Mouse (Mus musculus): ENCODE data around the gene Pdia3. TPM values are rescaled to one million over a fixed set of nuclear protein-coding genes. Genes with fewer than 3 reads are reported as not detected.
"Not testable (repeated sequence)": the region's sequence is repeated elsewhere in the genome, so short reads cannot be mapped to it uniquely, and the experiment has no call there.

Gene Pdia3
- polyA plus RNA-seq, 1 experiment from 2014 or later: 542 TPM

DNA sequence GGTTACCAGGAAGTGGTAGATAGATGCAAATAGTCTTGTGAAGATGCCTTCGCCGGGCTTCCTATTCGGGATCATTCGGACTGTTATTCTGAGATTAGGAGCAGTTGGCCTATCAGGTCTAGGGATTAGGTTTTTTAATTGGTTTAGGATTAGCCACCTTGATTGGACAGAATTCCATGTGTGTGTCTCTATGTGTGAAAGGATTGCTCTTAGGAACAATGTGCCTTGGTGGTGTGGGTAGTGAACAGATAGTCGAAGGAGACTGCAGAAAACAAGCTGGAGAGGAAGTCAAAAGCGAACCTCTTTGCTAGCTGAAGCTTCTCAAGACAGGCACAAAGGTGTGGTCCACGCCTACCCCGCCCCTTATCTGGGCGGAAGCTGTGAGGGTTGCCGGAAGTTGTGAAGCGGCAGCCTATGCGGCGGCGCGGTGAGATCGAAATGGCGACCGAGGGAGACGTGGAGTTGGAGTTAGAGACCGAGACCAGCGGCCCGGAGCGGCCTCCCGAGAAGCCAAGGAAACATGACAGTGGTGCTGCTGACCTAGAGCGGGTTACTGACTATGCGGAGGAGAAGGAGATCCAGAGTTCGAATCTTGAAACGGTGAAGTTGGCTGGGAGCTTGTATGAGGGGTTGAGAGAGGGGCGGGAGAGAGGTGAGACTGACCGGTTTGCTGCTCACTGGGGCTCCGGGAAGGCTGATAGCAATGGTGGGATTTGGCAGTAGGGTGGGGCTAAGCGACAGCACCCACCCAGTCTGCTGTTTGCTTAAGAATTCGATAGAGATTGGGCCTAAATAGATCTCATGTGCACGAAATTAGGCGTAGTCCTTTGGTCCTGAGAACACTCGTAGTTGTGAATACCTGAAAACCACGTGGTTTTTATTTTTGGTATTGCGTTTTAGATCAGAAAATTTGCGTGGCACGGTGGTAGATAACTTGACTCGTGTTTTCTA, 43.4 kb downstream of the Pdia3 start, which contains the start of gene Serinc4:
Gene Serinc4, minus strand, starts transcription at position 90 of the 951 bp plus-strand sequence.
- Histone ChIP-seq H3K27me3 (ENCODE audit: control insufficient read depth, insufficient read depth, low read length) (no peaks in the 10 kb centered on the region), H3K36me3 (ENCODE audit: control insufficient read depth, insufficient read depth, low read length) (peaks cover 31% of the 10 kb centered on the region), H3K4me1 (ENCODE audit: control insufficient read depth, insufficient read depth, low read length) (peaks cover 5% of the 10 kb centered on the region; the same call in 1 of the 2 replicates), H3K9ac (ENCODE audit: low read depth, low read length) (peak within 1 kb of the TSS; percentile 70), H3K4me2 (replicated peaks; ENCODE audit: low read depth, low read length) (peak within 1 kb of the TSS; percentile 43), H3K9me3 (ENCODE audit: control insufficient read depth, low read length) (no peaks in the 10 kb centered on the region), H3K27ac (ENCODE audit: low read depth, low read length) (peak within 1 kb of the TSS; percentile 75), H3K4me3 (ENCODE audit: low read length) (peak within 1 kb of the TSS; percentile 75)
- 5% methylated on average over 41 of the region's 41 CpGs for WGBS
- peak; percentile 93 for ATAC-seq (ENCODE audit: low FRiP score, low TSS enrichment)

DNA sequence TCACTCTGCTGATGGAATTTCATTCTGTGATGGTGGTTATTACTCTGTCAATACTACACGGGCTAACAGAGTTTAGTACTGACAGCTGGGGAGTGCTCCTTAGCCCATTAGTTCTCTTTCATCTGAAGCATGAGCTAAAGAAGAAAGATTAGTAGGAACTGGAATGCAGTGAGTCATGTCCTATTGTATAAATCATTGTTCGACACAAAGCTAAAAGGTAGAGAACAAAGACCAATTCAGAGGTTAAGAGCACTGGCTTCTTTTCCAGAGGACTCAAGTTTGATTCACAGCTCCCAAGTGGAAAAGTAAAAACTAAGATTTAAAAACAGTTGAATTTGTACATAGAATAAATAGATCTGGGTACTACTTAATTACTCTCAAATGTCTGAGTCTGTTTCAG, 46.5 kb downstream of the Pdia3 start:
- Histone ChIP-seq H3K4me2 (replicated peaks; ENCODE audit: low read depth, low read length) (no peak overlapping the region), H3K4me1 (ENCODE audit: control insufficient read depth, insufficient read depth, low read length) (peaks cover 5% of the 10 kb centered on the region; the same call in 1 of the 2 replicates), H3K27me3 (ENCODE audit: control insufficient read depth, insufficient read depth, low read length) (no peaks in the 10 kb centered on the region), H3K27ac (ENCODE audit: low read depth, low read length) (no peak overlapping the region), H3K9ac (ENCODE audit: low read depth, low read length) (no peak overlapping the region), H3K9me3 (ENCODE audit: control insufficient read depth, low read length) (no peaks in the 10 kb centered on the region), H3K4me3 (ENCODE audit: low read length) (no peak overlapping the region), H3K36me3 (ENCODE audit: control insufficient read depth, insufficient read depth, low read length) (peaks cover 17% of the 10 kb centered on the region; the same call in 1 of the 2 replicates)
- ATAC-seq (ENCODE audit: low FRiP score, low TSS enrichment): no peak
- 54% methylated on average over 2 of the region's 2 CpGs for WGBS

DNA sequence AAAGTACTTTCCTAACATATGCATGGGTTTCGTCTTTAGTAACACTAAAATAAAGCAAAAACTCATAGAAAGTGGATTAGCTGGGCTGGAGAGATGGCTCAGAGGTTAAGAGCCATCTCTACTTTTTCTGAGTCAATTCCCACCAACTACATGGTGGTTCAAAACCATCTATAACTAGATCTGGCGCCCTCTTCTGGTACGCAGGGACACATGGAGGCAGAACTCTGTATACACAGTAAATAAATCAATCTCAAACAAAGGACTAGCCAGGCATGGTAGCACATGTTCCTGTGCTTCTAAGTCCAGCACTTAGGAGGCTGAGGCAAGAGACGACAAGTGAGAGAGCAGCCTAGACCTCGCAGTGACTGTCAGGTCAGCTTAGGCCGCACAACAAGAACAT, 55.4 kb downstream of the Pdia3 start:
- not testable (repeated sequence) for H3K27me3 ChIP-seq (ENCODE audit: control insufficient read depth, insufficient read depth, low read length); H3K4me2 ChIP-seq (replicated peaks; ENCODE audit: low read depth, low read length); H3K4me1 ChIP-seq (ENCODE audit: control insufficient read depth, insufficient read depth, low read length); H3K9ac ChIP-seq (ENCODE audit: low read depth, low read length); H3K9me3 ChIP-seq (ENCODE audit: control insufficient read depth, low read length); H3K36me3 ChIP-seq (ENCODE audit: control insufficient read depth, insufficient read depth, low read length); H3K4me3 ChIP-seq (ENCODE audit: low read length); H3K27ac ChIP-seq (ENCODE audit: low read depth, low read length); ATAC-seq (ENCODE audit: low FRiP score, low TSS enrichment)
- 60% methylated on average over 1 of the region's 6 CpGs for WGBS

DNA sequence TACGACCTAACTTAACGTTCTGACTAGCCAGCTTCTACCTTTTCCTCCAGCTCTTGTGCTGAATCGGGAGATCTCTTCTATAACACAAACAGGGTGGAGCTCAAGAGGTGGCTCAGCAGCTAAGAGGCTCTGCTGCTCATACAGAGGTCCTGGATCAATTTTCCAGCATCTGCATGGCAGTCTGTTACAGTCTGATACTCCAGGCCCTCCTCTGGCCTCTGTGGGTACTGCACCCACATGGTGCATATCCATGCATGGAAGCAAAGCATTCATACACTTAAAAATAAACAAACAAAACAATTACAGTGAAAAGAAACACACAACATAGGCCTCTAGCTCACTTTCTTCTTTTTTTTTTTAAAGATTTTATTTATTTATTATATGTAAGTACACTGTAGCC, 59.2 kb downstream of the Pdia3 start:
- H3K9ac ChIP-seq (ENCODE audit: low read depth, low read length); H3K27me3 ChIP-seq (ENCODE audit: control insufficient read depth, insufficient read depth, low read length); ATAC-seq (ENCODE audit: low FRiP score, low TSS enrichment); H3K9me3 ChIP-seq (ENCODE audit: control insufficient read depth, low read length); H3K36me3 ChIP-seq (ENCODE audit: control insufficient read depth, insufficient read depth, low read length); H3K4me2 ChIP-seq (replicated peaks; ENCODE audit: low read depth, low read length); H3K27ac ChIP-seq (ENCODE audit: low read depth, low read length); H3K4me1 ChIP-seq (ENCODE audit: control insufficient read depth, insufficient read depth, low read length); H3K4me3 ChIP-seq (ENCODE audit: low read length): not testable (repeated sequence)
- WGBS: 95% methylated on average over 3 of the region's 3 CpGs

DNA sequence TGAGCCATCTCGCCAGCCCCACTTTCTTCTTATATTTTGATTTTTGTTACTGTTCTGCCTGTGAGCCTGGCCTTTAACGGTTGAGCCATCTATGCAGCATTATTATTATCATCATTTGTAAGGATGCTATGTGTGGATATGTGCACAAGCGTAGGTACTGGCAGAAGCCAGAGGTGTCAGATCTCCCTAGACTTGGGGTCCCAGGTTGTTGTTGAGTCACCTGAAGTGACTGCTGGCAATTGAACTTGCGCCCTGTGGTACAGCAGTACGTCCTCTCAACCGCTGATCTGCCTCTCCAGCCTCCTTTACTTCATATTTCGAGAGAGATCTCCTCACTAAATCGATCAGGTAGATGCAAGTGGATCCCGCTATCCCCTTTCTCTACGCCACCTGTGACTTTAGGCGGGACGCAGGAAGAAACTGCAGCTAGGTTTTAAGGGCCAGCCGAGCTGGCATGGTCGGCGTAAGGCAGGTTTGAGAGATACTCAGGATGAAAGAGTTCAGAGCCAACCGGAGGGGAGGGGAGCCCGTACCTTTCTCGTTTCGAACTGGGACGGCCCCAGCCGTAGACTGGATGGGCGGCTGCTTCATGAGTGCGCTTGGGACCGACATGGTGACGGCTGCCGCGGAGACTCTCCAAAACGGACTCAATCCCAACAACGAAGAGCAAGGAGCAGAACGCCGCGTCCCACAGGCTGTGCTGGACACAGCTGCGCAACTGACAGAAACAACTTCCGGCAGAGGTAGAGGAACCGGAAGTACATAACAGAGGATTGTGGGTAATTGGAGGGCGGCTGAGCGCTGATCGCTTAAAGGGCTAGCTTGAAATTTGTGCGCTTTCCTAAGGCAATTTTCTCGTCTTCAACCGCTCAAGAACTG, 60.0 kb downstream of the Pdia3 start, which contains the start of gene Mfap1b:
Gene Mfap1b, minus strand, starts transcription at position 767 of the 879 bp plus-strand sequence.
- H3K4me3 ChIP-seq (ENCODE audit: low read length): peak within 1 kb of the TSS; percentile 62
- not testable (repeated sequence) for H3K36me3 ChIP-seq (ENCODE audit: control insufficient read depth, insufficient read depth, low read length); H3K4me1 ChIP-seq (ENCODE audit: control insufficient read depth, insufficient read depth, low read length); H3K27me3 ChIP-seq (ENCODE audit: control insufficient read depth, insufficient read depth, low read length); H3K27ac ChIP-seq (ENCODE audit: low read depth, low read length); H3K9me3 ChIP-seq (ENCODE audit: control insufficient read depth, low read length)
- ATAC-seq (ENCODE audit: low FRiP score, low TSS enrichment): peak; percentile 94
- peak within 1 kb of the TSS; percentile 52 for H3K4me2 ChIP-seq (replicated peaks; ENCODE audit: low read depth, low read length)
- WGBS: 6% methylated on average over 39 of the region's 41 CpGs
- H3K9ac ChIP-seq (ENCODE audit: low read depth, low read length): peak within 1 kb of the TSS; percentile 60

DNA sequence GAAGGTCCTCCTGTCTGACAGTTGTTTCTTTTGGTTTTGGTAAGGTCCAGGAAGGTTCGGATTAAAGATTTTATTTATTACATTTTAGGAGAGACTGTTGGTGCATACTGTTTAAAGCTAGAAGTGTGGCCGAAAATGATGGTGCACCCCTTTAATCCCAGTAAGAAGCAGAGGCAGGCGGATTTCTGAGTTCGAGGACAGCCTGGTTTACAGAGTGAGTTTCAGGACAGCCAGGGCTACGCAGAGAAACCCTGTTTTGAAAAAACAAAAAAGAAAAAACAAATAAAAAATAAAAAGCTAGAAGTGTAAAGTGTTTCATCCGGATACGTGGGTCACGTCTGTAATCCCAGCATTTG, 60.6 kb downstream of the Pdia3 start:
- H3K36me3 ChIP-seq (ENCODE audit: control insufficient read depth, insufficient read depth, low read length): no peaks in the 10 kb centered on the region
- H3K27me3 ChIP-seq (ENCODE audit: control insufficient read depth, insufficient read depth, low read length): no peaks in the 10 kb centered on the region
- 36% methylated on average over 8 of the region's 8 CpGs for WGBS
- ATAC-seq (ENCODE audit: low FRiP score, low TSS enrichment): no peak
- H3K4me1 ChIP-seq (ENCODE audit: control insufficient read depth, insufficient read depth, low read length): no peaks in the 10 kb centered on the region; the same call in 1 of the 2 replicates
- peak overlapping the region; percentile 60; the same call in 1 of the 2 replicates for H3K9ac ChIP-seq (ENCODE audit: low read depth, low read length)
- H3K9me3 ChIP-seq (ENCODE audit: control insufficient read depth, low read length): no peaks in the 10 kb centered on the region
- peak overlapping the region; percentile 62 for H3K4me3 ChIP-seq (ENCODE audit: low read length)
- no peak overlapping the region; the same call in 1 of the 2 replicates for H3K27ac ChIP-seq (ENCODE audit: low read depth, low read length)
- peak overlapping the region; percentile 52 for H3K4me2 ChIP-seq (replicated peaks; ENCODE audit: low read depth, low read length)

DNA sequence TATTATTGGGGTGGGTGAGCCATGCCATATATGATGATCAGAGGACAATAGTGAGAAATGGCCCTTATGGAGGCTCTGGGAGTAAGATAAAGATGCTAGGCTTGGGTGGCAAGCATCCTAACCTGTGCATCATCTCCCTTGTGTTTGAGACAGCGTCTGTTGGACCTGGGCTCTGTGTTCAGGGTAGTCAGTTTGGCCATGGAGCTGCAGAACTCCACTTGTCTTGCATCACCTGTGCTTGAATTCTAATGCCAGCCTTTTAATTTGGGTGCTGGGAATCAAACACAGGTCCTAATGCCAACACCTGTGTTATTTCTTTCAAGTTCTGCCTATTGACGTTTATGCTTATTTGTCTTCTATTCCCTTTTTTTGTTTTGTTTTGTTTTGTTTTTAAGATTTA, 61.7 kb downstream of the Pdia3 start:
- ATAC-seq (ENCODE audit: low FRiP score, low TSS enrichment); H3K4me1 ChIP-seq (ENCODE audit: control insufficient read depth, insufficient read depth, low read length); H3K9me3 ChIP-seq (ENCODE audit: control insufficient read depth, low read length); H3K27ac ChIP-seq (ENCODE audit: low read depth, low read length); H3K27me3 ChIP-seq (ENCODE audit: control insufficient read depth, insufficient read depth, low read length); H3K9ac ChIP-seq (ENCODE audit: low read depth, low read length); H3K4me3 ChIP-seq (ENCODE audit: low read length); H3K4me2 ChIP-seq (replicated peaks; ENCODE audit: low read depth, low read length); H3K36me3 ChIP-seq (ENCODE audit: control insufficient read depth, insufficient read depth, low read length): not testable (repeated sequence)
- 100% methylated on average over 2 of the region's 2 CpGs for WGBS

DNA sequence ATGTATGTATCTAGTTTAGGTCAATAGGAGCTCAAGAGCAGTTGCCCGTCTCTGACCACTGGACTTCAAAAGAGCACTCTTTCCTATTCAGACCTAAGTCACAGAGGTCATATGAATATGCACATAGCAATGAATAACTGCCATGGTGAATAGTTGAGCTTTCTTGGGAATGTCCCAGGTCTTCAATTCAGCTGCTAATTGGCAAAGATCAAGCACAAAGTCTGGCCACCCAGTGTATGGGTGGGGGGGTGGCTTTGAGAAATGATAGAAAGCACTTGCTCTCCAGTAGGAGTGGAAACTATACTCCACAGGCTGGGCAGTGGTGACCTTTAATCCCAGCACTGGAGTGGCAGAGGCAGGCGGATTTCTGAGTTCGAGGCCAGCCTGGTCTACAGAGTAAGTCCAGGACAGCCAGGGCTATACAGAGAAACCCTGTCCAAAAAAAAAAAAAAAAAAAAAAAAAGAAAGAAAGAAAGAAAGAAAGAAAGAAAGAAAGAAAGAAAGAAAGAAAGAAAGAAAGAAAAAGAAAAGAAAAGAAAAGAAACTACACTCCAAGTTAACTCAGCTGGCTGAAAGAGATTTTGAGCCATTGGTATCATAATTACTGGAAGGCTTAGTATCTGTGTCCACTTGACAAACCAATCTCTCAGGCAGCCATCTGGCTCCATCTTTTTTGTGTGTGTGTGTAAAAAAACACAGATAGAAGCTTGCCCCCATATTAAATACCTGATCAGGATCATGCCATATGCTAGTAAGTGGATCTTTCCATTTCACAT, 64.1 kb downstream of the Pdia3 start:
- no peak for ATAC-seq (ENCODE audit: low FRiP score, low TSS enrichment)
- no peak overlapping the region for H3K27ac ChIP-seq (ENCODE audit: low read depth, low read length)
- no peaks in the 10 kb centered on the region for H3K9me3 ChIP-seq (ENCODE audit: control insufficient read depth, low read length)

More for the DNA sequence above, 64.1 kb downstream of the Pdia3 start:
- 86% methylated on average over 3 of the region's 3 CpGs for WGBS
- H3K27me3 ChIP-seq (ENCODE audit: control insufficient read depth, insufficient read depth, low read length): no peaks in the 10 kb centered on the region
- no peak overlapping the region for H3K4me2 ChIP-seq (replicated peaks; ENCODE audit: low read depth, low read length)
- no peaks in the 10 kb centered on the region; the same call in 1 of the 2 replicates for H3K4me1 ChIP-seq (ENCODE audit: control insufficient read depth, insufficient read depth, low read length)
- no peak overlapping the region for H3K9ac ChIP-seq (ENCODE audit: low read depth, low read length)
- H3K4me3 ChIP-seq (ENCODE audit: low read length): no peak overlapping the region
- H3K36me3 ChIP-seq (ENCODE audit: control insufficient read depth, insufficient read depth, low read length): no peaks in the 10 kb centered on the region
